Mouse (Mus musculus): ENCODE measurements at regions not wholly inside any gene's neighbourhood (a gene's known extent, or its start where the extent isn't known, plus 50 kb on each side); places are given as distances from the start of the nearest gene placed in this dataset.

DNA sequence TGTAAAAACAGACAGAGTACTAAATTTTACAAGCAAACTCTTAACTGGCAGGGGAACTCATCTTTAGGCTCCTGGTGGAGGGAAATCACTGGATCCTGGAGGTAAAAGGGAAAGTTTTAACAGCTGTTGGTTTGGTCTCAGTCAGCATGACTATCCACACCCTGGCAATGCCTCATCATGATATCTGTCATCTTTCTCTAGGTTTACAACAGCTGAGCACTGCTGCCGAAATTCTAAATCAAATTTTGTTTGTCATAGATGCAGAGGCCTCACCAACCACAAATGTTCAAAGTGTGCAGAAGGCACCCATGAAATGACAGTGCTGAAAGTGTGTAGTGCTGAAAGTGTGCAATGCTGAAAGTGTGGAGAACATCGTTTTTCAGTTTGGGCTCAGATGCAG, 180.6 kb upstream of the Lpp start:
- no peak for DNase-seq

GRCm38 (mm10) chr16:24211588-24211987, 181.7 kb upstream of the Lpp start:
- no peak for DNase-seq

- no peak for DNase-seq
Observed at GRCm38 (mm10) chr16:24208876-24209275, 184.4 kb upstream of the Lpp start.

DNA sequence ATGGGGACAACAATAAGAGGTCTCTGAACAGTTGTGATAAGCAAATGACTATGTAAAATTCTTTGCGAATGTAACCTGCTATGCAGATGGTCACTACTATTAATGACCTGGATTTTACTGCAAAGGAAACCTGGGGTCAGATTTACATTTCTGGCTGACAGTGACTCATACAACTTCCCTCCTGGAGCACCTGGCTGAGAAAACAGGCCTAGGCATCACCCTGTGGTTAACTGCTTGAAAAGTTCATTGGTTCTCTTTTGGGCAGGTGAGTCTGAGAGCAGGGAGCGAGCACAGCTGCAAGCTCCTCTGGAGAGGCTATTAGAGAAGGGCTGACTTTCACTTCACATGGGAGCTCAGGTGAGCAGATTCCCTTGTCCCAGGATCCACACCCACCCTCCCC, 185.2 kb upstream of the Lpp start:
- no peak for DNase-seq

GRCm38 (mm10) chr16:24207056-24207455, 186.3 kb upstream of the Lpp start:
- DNase-seq: no peak

DNA sequence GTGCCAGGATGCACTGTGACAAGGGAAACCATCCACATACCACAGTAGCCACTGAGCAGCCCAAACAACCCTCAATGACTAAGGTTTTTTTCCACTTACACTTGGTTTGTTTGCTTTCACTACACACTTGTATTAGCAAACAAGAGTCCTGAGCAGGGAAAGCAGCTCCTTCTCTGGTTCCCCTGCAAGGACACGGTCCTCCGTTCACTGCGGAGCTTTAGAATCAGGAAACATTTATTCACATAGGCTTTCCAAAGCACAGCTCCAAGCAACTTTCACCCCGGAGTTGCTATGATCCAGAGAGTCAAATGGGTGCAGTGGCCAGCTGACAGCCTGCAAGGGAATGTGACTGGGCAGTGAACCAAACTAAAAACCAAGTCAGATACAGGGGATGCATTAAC, 186.8 kb upstream of the Lpp start:
- DNase-seq: no peak

DNA sequence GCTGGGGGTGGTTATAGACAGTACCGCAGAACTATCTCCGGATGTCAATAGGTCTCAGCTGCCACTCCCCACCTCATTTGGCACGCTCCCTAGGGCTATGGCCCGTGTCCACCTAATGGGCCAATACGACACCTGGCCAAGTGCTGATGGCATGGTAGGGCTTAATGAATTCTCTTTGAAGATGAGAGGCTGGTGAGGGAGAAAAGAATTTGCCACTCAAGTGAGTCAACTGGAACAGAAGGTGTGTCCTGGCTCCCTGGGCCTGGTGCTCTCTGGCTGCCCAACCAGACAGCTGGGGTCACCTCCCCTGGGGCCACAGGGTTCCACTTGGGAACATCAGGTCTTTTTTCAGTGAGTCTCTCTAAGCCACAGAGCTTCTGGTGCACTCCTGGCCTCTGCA, 187.7 kb upstream of the Lpp start:
- no peak for DNase-seq

DNA sequence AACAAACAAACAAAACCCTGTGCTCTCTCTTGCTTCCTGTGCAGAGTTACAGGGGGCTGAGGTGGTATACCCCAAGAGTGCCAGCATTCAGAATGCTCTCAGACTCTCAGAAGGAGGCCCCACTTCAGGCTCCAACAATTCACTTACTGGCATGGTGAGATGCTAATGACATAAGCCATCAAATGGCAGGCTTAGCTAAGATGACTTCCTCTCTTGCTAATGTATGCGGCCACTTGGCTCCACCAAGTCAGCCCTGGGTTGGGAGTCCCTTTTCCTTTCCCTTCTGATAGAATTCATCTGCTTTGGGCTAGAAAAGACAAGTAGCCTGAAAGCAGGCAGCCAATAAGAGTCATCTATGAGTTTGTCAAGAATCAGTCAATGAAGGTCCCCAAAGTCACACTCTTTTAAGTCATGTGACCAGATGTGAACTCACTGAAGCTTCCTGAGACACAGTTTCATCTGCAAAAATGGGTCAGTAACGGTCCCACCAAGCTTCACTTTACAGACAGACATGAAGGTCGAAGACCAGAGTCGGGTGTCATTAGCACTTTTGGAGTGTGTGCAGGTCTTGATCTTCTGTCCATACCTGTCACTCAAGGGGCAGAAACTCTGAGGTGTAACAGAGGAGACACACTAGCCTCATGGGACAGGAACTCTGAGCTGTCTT, 189.1 kb upstream of the Lpp start:
- DNase-seq: no peak

GRCm38 (mm10) chr16:24202653-24203052, 190.7 kb upstream of the Lpp start:
- DNase-seq: no peak

GRCm38 (mm10) chr16:24201455-24201854, 191.9 kb upstream of the Lpp start:
- DNase-seq: no peak

DNA sequence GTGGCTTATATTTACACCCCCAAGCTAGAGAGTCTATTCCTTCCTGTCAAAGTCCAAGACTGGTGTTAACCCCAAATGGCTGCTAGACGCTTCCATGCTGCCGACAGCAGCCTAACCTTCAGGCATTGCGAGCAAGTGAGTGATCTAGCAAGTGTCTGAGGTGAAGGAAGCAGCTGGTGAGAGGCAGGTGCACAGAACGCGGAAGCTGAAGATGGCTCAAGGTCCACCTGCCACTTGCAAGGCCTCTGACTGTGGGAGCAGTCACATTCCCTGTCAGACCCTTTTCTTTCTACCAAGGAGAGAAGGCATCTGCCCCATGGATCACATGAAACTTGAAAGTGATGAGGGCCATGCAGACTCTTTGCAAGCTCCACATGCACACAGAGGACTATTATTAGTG, 193.1 kb upstream of the Lpp start:
- no peak for DNase-seq

GRCm38 (mm10) chr16:24199408-24200167, 193.7 kb upstream of the Lpp start:
- DNase-seq: no peak

DNA sequence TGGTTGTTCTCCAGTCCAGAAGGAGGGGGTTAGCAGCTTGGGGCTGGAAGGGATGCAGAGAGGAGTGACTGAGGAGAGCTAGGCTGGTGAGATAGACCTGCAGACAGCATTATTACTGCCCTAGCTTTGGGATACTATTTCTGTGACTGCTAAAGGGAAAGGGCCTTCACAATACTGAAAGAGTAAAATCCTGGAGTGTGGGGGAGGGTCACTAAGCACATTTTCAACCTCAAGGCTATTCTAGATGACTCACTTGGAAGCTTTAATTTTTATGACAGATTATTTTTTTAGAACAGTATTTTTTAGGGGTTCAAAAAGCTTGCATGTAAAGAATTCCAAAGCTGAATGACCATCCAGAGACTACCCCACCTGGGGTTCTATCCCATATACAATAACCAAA, 195.0 kb upstream of the Lpp start:
- DNase-seq: no peak

GRCm38 (mm10) chr16:24197618-24198017, 195.7 kb upstream of the Lpp start:
- no peak for DNase-seq

DNA sequence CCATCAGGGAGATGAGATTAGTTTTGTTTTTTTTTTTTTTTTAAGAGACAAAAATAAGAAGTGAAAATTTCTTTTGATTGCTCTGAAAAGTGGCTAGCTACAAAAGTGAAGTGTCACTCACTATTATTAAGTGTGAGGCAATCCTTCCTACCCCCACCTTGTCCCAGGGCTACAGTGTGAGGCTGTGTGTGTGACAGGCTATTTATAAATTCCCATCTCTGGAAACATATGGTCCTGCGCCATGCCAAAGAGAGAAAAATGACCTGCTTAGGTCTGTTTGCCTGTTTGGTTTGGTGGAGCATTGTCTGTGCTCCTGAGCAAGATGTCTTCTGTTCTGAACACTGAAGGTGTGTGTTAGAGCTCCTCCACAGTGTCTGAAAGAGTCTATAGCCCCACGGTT, 199.4 kb upstream of the Lpp start:
- DNase-seq: no peak

GRCm38 (mm10) chr16:24193251-24193873, 199.9 kb upstream of the Lpp start:
- no peak for DNase-seq

DNA sequence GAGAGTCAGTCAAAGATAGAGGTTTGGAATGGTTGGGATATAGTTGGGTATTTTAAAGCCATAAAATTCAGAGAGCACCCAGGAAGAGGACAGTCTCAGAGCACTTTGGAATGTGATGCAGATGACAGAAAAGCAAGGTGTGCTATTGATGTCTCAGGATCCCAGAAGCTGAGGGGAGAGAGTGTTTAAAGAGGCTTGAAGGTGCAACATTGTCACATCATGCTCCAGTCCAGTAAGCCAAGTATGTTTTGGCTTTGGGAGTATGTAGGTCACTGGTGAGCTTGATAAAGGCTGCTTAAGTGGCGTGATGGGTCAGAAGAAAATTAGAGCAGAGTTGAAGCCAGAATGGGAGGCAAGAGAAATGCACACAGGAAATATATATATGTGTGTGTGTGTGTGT, 201.3 kb upstream of the Lpp start:
- no peak for DNase-seq

- DNase-seq: no peak
Observed at GRCm38 (mm10) chr16:24187131-24187530, 198.5 kb upstream of the Bcl6 start.

DNA sequence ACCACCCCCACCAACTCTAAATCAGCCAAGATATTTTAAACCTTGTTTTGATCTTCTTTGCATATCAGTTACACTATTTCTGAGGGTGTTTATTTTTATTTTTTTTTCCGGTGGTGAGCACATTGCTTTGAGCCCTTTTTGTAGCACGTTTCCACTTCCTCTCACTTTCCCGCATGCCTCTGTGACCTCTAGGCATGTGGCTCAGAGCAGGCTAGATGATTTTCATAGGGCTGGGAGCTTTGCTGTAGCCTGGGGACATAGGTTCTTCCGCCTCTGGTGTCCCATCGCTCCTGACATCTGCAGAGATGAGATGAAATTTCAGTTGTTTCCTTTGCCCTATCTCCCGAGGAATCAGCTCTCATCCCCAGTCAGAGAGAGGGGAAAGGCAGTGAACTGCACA, 197.3 kb upstream of the Bcl6 start:
- no peak for DNase-seq

- no peak for DNase-seq
Observed at GRCm38 (mm10) chr16:24184846-24185245, 196.2 kb upstream of the Bcl6 start.

- DNase-seq: no peak
Observed at GRCm38 (mm10) chr16:24183216-24183615, 194.6 kb upstream of the Bcl6 start.

DNA sequence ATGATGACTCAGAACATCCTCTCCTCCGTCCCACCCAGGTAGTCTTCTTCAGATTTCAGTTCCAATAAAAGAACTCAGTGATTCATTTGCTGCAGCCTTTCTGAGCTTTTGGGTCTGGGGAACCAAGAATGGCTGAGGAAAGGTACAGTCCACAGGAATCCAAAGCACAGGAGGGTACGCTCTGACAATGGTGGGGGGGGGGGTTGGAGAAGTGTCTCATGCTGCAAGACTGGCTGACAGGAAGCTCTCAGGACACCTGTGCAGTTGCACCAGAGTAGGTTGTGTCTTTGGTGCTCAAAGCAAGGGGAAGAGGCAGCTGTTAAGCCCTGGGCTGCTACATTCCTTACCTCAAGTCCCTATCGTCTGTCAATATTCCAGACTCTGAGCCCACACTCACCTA, 192.7 kb upstream of the Bcl6 start:
- DNase-seq: no peak

DNA sequence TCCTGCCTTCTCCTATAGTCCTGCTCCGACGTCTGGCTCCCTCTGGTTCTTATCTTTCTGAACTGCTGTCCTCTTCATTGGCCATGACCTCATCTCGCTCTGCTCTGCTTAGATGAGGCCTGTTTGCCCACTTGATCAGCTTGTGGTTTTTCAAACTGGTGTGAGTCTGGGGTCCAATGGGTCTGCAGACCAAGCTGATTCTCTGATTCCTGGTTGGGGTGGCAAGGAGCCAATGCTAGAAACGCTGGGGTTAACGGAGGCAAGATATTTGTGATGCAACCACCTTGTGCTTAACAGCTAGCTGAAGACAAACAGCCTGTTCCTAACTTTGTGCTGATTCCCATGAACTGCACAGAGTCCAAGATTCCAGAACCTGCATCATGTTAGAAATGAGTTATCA, 192.0 kb upstream of the Bcl6 start:
- no peak for DNase-seq

DNA sequence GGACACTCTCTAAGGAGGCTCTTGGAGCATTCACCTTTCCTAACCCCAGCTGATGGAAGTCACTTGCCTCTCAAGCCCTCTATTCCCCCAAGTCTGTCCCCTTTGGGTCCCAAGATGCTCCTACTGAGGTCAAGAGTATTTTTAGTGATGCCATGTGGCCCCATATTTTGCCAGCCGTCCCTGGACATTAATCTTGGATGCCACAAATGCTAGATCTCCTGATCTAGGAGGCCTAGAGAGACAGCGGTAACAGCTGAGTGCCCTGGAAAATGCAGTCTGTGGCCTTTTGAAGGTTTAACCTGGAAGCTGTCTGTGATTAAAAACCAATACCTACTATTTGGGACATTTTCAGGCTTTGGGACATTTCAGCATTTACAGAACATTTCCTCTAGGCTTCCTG, 188.9 kb upstream of the Bcl6 start:
- DNase-seq: no peak

All from right cerebral cortex, adult 18-20 months (tissue).